Mouse (Mus musculus): Measurements from ENCODE around the gene Ngfr. TPM values are rescaled to one million over a fixed set of nuclear protein-coding genes. Genes with fewer than 3 reads are reported as not detected.

The Ngfr gene
- polyA plus RNA-seq, 1 experiment from 2014 or later: 17.6 TPM

GRCm38 (mm10) chr11:95577776-95578446 lies 9.6 kb downstream of the Ngfr start:
- Histone ChIP-seq H3K9ac (ENCODE audit: low read length) (no peak overlapping the region), H3K4me1 (replicated peaks; ENCODE audit: control insufficient read depth, insufficient read depth, low read length) (peaks cover 26% of the 10 kb centered on the region; the same call in 1 of the 2 replicates), H3K4me2 (ENCODE audit: low read length) (peak overlapping the region; percentile 30), H3K9me3 (ENCODE audit: control insufficient read depth, low read length) (no peaks in the 10 kb centered on the region), H3K36me3 (ENCODE audit: control insufficient read depth, insufficient read depth, low read length) (no peaks in the 10 kb centered on the region), H3K4me3 (ENCODE audit: low read depth, low read length) (no peak overlapping the region), H3K27ac (ENCODE audit: low read depth) (no peak overlapping the region), H3K27me3 (replicated peaks; ENCODE audit: control insufficient read depth, insufficient read depth, low read length) (peaks cover 51% of the 10 kb centered on the region)
- DNase-seq (ENCODE audit: low spot score) (no peak), ATAC-seq (replicated peaks; ENCODE audit: low FRiP score, low TSS enrichment, low read depth) (peak; percentile 59; the same call in 1 of the 2 replicates)
- WGBS: 22% methylated on average over 39 of the region's 39 CpGs

GRCm38 (mm10) chr11:95576299-95576698 lies 11.2 kb downstream of the Ngfr start:
- Histone ChIP-seq H3K36me3 (ENCODE audit: control insufficient read depth, insufficient read depth, low read length) (no peaks in the 10 kb centered on the region), H3K9me3 (ENCODE audit: control insufficient read depth, low read length) (no peaks in the 10 kb centered on the region), H3K4me3 (ENCODE audit: low read depth, low read length) (no peak overlapping the region), H3K27ac (ENCODE audit: low read depth) (no peak overlapping the region), H3K9ac (ENCODE audit: low read length) (no peak overlapping the region), H3K4me1 (replicated peaks; ENCODE audit: control insufficient read depth, insufficient read depth, low read length) (peaks cover 31% of the 10 kb centered on the region), H3K4me2 (ENCODE audit: low read length) (no peak overlapping the region), H3K27me3 (replicated peaks; ENCODE audit: control insufficient read depth, insufficient read depth, low read length) (peaks cover 37% of the 10 kb centered on the region)
- ATAC-seq (replicated peaks; ENCODE audit: low FRiP score, low TSS enrichment, low read depth) (no peak), DNase-seq (ENCODE audit: low spot score) (no peak)
- 63% methylated on average over 8 of the region's 8 CpGs for WGBS

- WGBS: 27% methylated on average over 13 of the region's 13 CpGs
- Histone ChIP-seq H3K4me2 (ENCODE audit: low read length) (no peak overlapping the region), H3K4me3 (ENCODE audit: low read depth, low read length) (no peak overlapping the region), H3K9ac (ENCODE audit: low read length) (no peak overlapping the region), H3K9me3 (ENCODE audit: control insufficient read depth, low read length) (no peaks in the 10 kb centered on the region), H3K27ac (ENCODE audit: low read depth) (no peak overlapping the region), H3K36me3 (ENCODE audit: control insufficient read depth, insufficient read depth, low read length) (no peaks in the 10 kb centered on the region), H3K27me3 (replicated peaks; ENCODE audit: control insufficient read depth, insufficient read depth, low read length) (peaks cover 32% of the 10 kb centered on the region), H3K4me1 (replicated peaks; ENCODE audit: control insufficient read depth, insufficient read depth, low read length) (peaks cover 34% of the 10 kb centered on the region)
- DNase-seq (ENCODE audit: low spot score): no peak
- no peak for ATAC-seq (replicated peaks; ENCODE audit: low FRiP score, low TSS enrichment, low read depth)
These were observed 11.7 kb downstream of the Ngfr start for GRCm38 (mm10) chr11:95575791-95576190.

GRCm38 (mm10) chr11:95574786-95575334 lies 12.7 kb downstream of the Ngfr start:
- Histone ChIP-seq H3K4me1 (replicated peaks; ENCODE audit: control insufficient read depth, insufficient read depth, low read length) (peaks cover 34% of the 10 kb centered on the region), H3K36me3 (ENCODE audit: control insufficient read depth, insufficient read depth, low read length) (no peaks in the 10 kb centered on the region), H3K27ac (ENCODE audit: low read depth) (no peak overlapping the region), H3K27me3 (replicated peaks; ENCODE audit: control insufficient read depth, insufficient read depth, low read length) (peaks cover 25% of the 10 kb centered on the region), H3K9me3 (ENCODE audit: control insufficient read depth, low read length) (no peaks in the 10 kb centered on the region), H3K4me2 (ENCODE audit: low read length) (no peak overlapping the region), H3K4me3 (ENCODE audit: low read depth, low read length) (no peak overlapping the region), H3K9ac (ENCODE audit: low read length) (no peak overlapping the region)
- DNase-seq (ENCODE audit: low spot score) (no peak), ATAC-seq (replicated peaks; ENCODE audit: low FRiP score, low TSS enrichment, low read depth) (no peak)
- 89% methylated on average over 6 of the region's 6 CpGs for WGBS

- no peak overlapping the region for H3K9ac ChIP-seq (ENCODE audit: low read length)
- no peak overlapping the region for H3K4me2 ChIP-seq (ENCODE audit: low read length)
- 34% methylated on average over 3 of the region's 3 CpGs for WGBS
- no peaks in the 10 kb centered on the region for H3K9me3 ChIP-seq (ENCODE audit: control insufficient read depth, low read length)
- ATAC-seq (replicated peaks; ENCODE audit: low FRiP score, low TSS enrichment, low read depth) (no peak), DNase-seq (ENCODE audit: low spot score) (no peak)
- H3K36me3 ChIP-seq (ENCODE audit: control insufficient read depth, insufficient read depth, low read length): no peaks in the 10 kb centered on the region
- H3K27me3 ChIP-seq (replicated peaks; ENCODE audit: control insufficient read depth, insufficient read depth, low read length): peaks cover under 1% of the 10 kb centered on the region; the same call in 1 of the 2 replicates
- H3K4me3 ChIP-seq (ENCODE audit: low read depth, low read length): no peak overlapping the region
- H3K27ac ChIP-seq (ENCODE audit: low read depth): no peak overlapping the region
- peaks cover 50% of the 10 kb centered on the region for H3K4me1 ChIP-seq (replicated peaks; ENCODE audit: control insufficient read depth, insufficient read depth, low read length)
These were observed 15.3 kb downstream of the Ngfr start for GRCm38 (mm10) chr11:95572227-95572626.

GRCm38 (mm10) chr11:95571755-95572154 lies 15.8 kb downstream of the Ngfr start:
- Histone ChIP-seq H3K9me3 (ENCODE audit: control insufficient read depth, low read length) (no peaks in the 10 kb centered on the region), H3K36me3 (ENCODE audit: control insufficient read depth, insufficient read depth, low read length) (no peaks in the 10 kb centered on the region), H3K27ac (ENCODE audit: low read depth) (peak overlapping the region; percentile 2; the same call in 1 of the 2 replicates), H3K27me3 (replicated peaks; ENCODE audit: control insufficient read depth, insufficient read depth, low read length) (no peaks in the 10 kb centered on the region), H3K4me1 (replicated peaks; ENCODE audit: control insufficient read depth, insufficient read depth, low read length) (peaks cover 55% of the 10 kb centered on the region), H3K4me2 (ENCODE audit: low read length) (no peak overlapping the region), H3K4me3 (ENCODE audit: low read depth, low read length) (no peak overlapping the region), H3K9ac (ENCODE audit: low read length) (no peak overlapping the region)
- no peak; the same call in 1 of the 2 replicates for ATAC-seq (replicated peaks; ENCODE audit: low FRiP score, low TSS enrichment, low read depth)
- WGBS: 12% methylated on average over 9 of the region's 9 CpGs
- DNase-seq (ENCODE audit: low spot score): no peak

DNA sequence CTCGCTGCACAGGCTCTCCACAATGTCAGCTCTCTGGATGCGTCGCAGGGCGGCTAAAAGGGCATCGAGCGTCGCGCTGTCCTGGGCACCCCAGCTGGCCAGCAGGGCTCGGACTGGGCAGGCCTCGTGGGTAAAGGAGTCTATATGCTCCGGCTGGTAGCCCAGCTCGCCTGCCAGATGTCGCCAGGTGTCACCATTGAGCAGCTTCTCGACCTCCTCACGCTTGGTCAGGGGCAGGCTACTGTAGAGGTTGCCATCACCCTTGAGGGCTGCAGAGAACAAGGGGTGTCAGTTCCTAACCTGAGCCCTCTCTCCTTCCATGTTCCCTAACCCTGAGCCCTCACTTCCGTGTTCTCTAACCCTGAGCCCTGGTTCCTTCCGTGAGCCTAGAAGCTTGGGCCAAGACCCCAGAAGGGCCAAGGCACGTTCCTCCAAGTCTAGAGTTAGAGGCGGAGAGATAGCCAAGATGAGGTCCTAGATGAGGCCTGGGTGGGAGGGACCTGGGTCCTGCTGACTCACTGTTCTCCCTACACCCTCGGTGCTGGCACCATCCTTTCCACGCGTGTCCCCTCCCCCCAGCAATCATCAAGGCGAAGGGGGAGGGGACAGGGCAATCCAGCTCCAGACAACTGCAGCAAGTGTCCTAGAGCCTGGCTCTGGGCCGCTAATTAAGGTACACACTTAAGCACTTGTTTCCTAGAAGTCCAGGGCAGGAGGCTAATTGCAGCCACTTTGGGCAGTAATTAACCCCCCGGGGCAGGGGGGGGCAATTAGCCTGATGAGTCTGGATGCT lies 16.5 kb downstream of the Ngfr start:
- Histone ChIP-seq H3K27me3 (replicated peaks; ENCODE audit: control insufficient read depth, insufficient read depth, low read length) (no peaks in the 10 kb centered on the region), H3K27ac (ENCODE audit: low read depth) (no peak overlapping the region), H3K9ac (ENCODE audit: low read length) (no peak overlapping the region), H3K4me3 (ENCODE audit: low read depth, low read length) (no peak overlapping the region), H3K9me3 (ENCODE audit: control insufficient read depth, low read length) (no peaks in the 10 kb centered on the region), H3K4me2 (ENCODE audit: low read length) (no peak overlapping the region), H3K36me3 (ENCODE audit: control insufficient read depth, insufficient read depth, low read length) (no peaks in the 10 kb centered on the region), H3K4me1 (replicated peaks; ENCODE audit: control insufficient read depth, insufficient read depth, low read length) (peaks cover 53% of the 10 kb centered on the region)
- WGBS: 57% methylated on average over 25 of the region's 25 CpGs
- ATAC-seq (replicated peaks; ENCODE audit: low FRiP score, low TSS enrichment, low read depth): no peak; the same call in 1 of the 2 replicates
- DNase-seq (ENCODE audit: low spot score): no peak

DNA sequence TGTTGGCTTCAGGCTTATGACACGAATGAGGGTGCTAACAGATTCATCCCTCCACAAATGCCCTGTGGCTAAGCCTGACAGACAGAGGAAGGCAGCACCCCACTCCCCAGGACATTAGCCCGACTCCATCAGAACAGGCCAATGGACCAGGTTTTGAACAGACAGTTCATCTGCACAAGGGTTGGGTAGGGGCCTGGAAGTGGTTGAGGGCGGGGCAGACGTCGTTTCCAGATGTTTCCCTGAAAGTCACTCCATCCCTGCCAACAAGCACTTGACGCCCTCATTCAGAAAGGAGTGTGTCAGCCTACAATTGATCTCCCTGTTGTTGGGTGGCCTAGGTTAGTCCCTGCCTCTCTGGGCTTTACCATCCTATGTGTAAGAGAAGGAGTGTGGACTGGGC lies 17.6 kb downstream of the Ngfr start:
- WGBS: 79% methylated on average over 6 of the region's 6 CpGs
- no peak overlapping the region for H3K9ac ChIP-seq (ENCODE audit: low read length)
- ATAC-seq (replicated peaks; ENCODE audit: low FRiP score, low TSS enrichment, low read depth) (no peak), DNase-seq (ENCODE audit: low spot score) (no peak)
- no peak overlapping the region for H3K27ac ChIP-seq (ENCODE audit: low read depth)
- H3K4me1 ChIP-seq (replicated peaks; ENCODE audit: control insufficient read depth, insufficient read depth, low read length): peaks cover 46% of the 10 kb centered on the region
- H3K4me2 ChIP-seq (ENCODE audit: low read length): no peak overlapping the region
- H3K4me3 ChIP-seq (ENCODE audit: low read depth, low read length): no peak overlapping the region
- no peaks in the 10 kb centered on the region for H3K27me3 ChIP-seq (replicated peaks; ENCODE audit: control insufficient read depth, insufficient read depth, low read length)
- H3K36me3 ChIP-seq (ENCODE audit: control insufficient read depth, insufficient read depth, low read length): no peaks in the 10 kb centered on the region
- H3K9me3 ChIP-seq (ENCODE audit: control insufficient read depth, low read length): no peaks in the 10 kb centered on the region
